Comparison of ENCODE assay signal across 8 mouse cellular contexts in the genomic region with DNA sequence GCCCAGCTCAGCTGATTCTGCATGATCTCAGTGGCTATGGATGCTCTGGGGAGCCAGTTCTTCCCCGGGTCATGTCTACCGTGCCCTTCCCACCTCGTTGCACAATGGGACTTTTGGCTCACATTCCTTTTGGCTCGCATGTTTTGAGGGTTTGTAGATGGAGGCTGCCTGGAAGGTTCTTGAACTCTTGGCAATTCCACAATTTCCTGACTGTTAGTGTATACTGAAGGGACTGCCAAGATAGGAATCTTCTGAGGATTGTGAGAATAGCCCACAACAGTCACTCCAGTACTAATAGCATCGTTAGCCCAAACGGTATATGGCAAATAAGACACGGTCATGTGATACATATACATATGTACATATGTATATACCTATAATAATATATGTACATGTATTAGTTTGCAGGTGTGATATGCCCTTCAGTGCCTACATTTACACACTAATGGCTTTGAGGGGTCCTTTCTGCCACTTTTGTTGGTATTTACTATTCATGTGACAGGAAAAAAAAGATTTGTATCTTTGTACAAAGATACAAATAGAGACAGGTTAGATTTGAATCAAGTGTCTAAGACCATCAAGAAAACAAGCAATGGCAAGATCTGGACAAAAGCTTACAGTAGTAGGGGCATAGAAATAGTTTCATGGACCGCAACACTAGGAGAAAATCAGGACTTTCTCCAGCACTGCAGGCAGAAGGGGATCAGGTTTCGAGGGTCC. TPM values are rescaled to one million over a fixed set of nuclear protein-coding genes. Genes with fewer than 3 reads are reported as not detected.
DNase-seq lines count a peak whose midpoint lies in the region; ATAC-seq and TF ChIP-seq lines count a peak whose summit lies in the region.

No protein-coding gene starts in this region.

- H3K4me2 ChIP-seq in heart, embryonic 12.5 days = peak overlapping the region; percentile 62
- peak overlapping the region; percentile 44 for H3K4me2 ChIP-seq in kidney, postnatal 0 days (ENCODE audit: low read length)

- H3K27ac ChIP-seq in heart, embryonic 12.5 days (ENCODE audit: poor library complexity, severe bottlenecking) = no peak overlapping the region
- H3K27ac ChIP-seq in kidney, postnatal 0 days = no peak overlapping the region

- no peak for TF ChIP-seq CTCF in kidney, postnatal 0 days (IDR thresholded peaks at IDR 0.05; ENCODE audit: low read depth)

- H3K4me1 ChIP-seq in heart, embryonic 12.5 days (replicated peaks) = no peaks in the 10 kb centered on the region
- no peaks in the 10 kb centered on the region for H3K4me1 ChIP-seq in kidney, postnatal 0 days (replicated peaks; ENCODE audit: insufficient read depth, low read length)

- no peaks in the 10 kb centered on the region for H3K36me3 ChIP-seq in heart, embryonic 12.5 days
- H3K36me3 ChIP-seq in kidney, postnatal 0 days (ENCODE audit: insufficient read depth, low read length) = no peaks in the 10 kb centered on the region

- peak; percentile 11 for DNase-seq in urinary bladder, postnatal 14 days (ENCODE audit: low spot score)
- no peak for DNase-seq in urinary bladder, postnatal 25 days (ENCODE audit: low spot score)
- DNase-seq in embryo, embryonic 10.5 days (ENCODE audit: low spot score) = peak; percentile 18
- DNase-seq in kidney, postnatal 0 days (ENCODE audit: low spot score) = no peak
- no peak for DNase-seq in thymus, postnatal 0 days (ENCODE audit: low spot score)
- no peak for DNase-seq in right cerebral cortex, postnatal 4 days

- H3K4me3 ChIP-seq in heart, embryonic 12.5 days = peak overlapping the region; percentile 55
- H3K4me3 ChIP-seq in kidney, postnatal 0 days (replicated peaks; ENCODE audit: low read depth, low read length) = peak overlapping the region; percentile 25; the same call in 1 of the 2 replicates

- no peaks in the 10 kb centered on the region for H3K27me3 ChIP-seq in heart, embryonic 12.5 days (replicated peaks)
- no peaks in the 10 kb centered on the region for H3K27me3 ChIP-seq in kidney, postnatal 0 days (ENCODE audit: insufficient read depth, low read length)

- 45% methylated on average over 9 of the region's 9 CpGs for WGBS in heart, embryonic 12.5 days
- 31% methylated on average over 9 of the region's 9 CpGs for WGBS in kidney, postnatal 0 days

- H3K9me3 ChIP-seq in heart, embryonic 12.5 days (replicated peaks) = no peaks in the 10 kb centered on the region; the same call in 1 of the 2 replicates
- no peaks in the 10 kb centered on the region for H3K9me3 ChIP-seq in kidney, postnatal 0 days (replicated peaks; ENCODE audit: low read length)

- H3K9ac ChIP-seq in heart, embryonic 12.5 days = peak overlapping the region; percentile 54; the same call in 1 of the 2 replicates
- H3K9ac ChIP-seq in kidney, postnatal 0 days (ENCODE audit: low read depth, low read length) = no peak overlapping the region

- ATAC-seq in heart, embryonic 12.5 days (ENCODE audit: insufficient number of reproducible peaks, low FRiP score) = no peak
- peak; percentile 38; the same call in 1 of the 2 replicates for ATAC-seq in kidney, postnatal 0 days (replicated peaks; ENCODE audit: low FRiP score, low read depth)
- peak; percentile 21 for ATAC-seq in megakaryocyte progenitor cell, adult 5-6 weeks (replicated peaks; ENCODE audit: poor library complexity)

RNA-seq across cellular contexts. Expression of a gene that starts 7.3 kb away (rescaled TPM):
- 8.7 and 9.1 TPM in 2 replicates for polyA plus RNA-seq in heart, embryonic 12.5 days (2016; fragmentation: Nextera tagmentation; extraction: Ambion mirVana)
- polyA plus RNA-seq in kidney, postnatal 0 days (2015; fragmentation: Nextera tagmentation; extraction: Ambion mirVana) = 19.6 and 21.9 TPM in 2 replicates
- total RNA-seq in megakaryocyte progenitor cell, adult 5-6 weeks (2015) = 23.0 and 28.1 TPM in 2 replicates
- 16.0 and 21.2 TPM in 2 replicates for total RNA-seq in megakaryocyte progenitor cell, adult 5-6 weeks (2017)
- polyA plus RNA-seq in thymus, postnatal 0 days (2015; fragmentation: Nextera tagmentation; extraction: Ambion mirVana) = 10.1 and 16.4 TPM in 2 replicates

RNA-seq across cellular contexts. Expression of a gene that starts 32.2 kb away (rescaled TPM):
- polyA plus RNA-seq in heart, embryonic 12.5 days (2016; fragmentation: Nextera tagmentation; extraction: Ambion mirVana) = 47.6 and 53.3 TPM in 2 replicates
- 3.4 and 3.5 TPM in 2 replicates for polyA plus RNA-seq in kidney, postnatal 0 days (2015; fragmentation: Nextera tagmentation; extraction: Ambion mirVana)
- 0.12 TPM in 1 of 2 replicates, not detected in the other for total RNA-seq in megakaryocyte progenitor cell, adult 5-6 weeks (2015)
- total RNA-seq in megakaryocyte progenitor cell, adult 5-6 weeks (2017) = 0.21 TPM in 1 of 2 replicates, not detected in the other
- polyA plus RNA-seq in thymus, postnatal 0 days (2015; fragmentation: Nextera tagmentation; extraction: Ambion mirVana) = 0.51 and 0.82 TPM in 2 replicates

Comparison
In these comparisons a context has a peak if more than half of its experiments do, and no peak if none do; other contexts are left out.
1. DNase-seq: peak in urinary bladder, postnatal 14 days (single experiment) and embryo, embryonic 10.5 days (single experiment); none in urinary bladder, postnatal 25 days (single experiment), kidney, postnatal 0 days (single experiment), thymus, postnatal 0 days (single experiment) and right cerebral cortex, postnatal 4 days (single experiment).
2. RNA of a gene that starts 32.2 kb away (polyA plus RNA-seq): 47.6 to 53.3 TPM in heart, embryonic 12.5 days; 3.4 to 3.5 TPM in kidney, postnatal 0 days and 0.51 to 0.82 TPM in thymus, postnatal 0 days; every median in the first group is over 10 times any median in the second.